Mouse (Mus musculus): Measurements from ENCODE around the gene Smyd3. TPM values are rescaled to one million over a fixed set of nuclear protein-coding genes. Genes with fewer than 3 reads are reported as not detected.

The Smyd3 gene
- polyA plus RNA-seq, 1 experiment from 2014 or later: 22.3 TPM

- DNase-seq (ENCODE audit: low spot score) (no peak), ATAC-seq (replicated peaks; ENCODE audit: low FRiP score, low TSS enrichment, low read depth) (no peak)
- Histone ChIP-seq H3K27ac (ENCODE audit: low read depth) (peak overlapping the region; percentile 6; the same call in 1 of the 2 replicates), H3K9me3 (ENCODE audit: control insufficient read depth, low read length) (peaks cover 3% of the 10 kb centered on the region; the same call in 1 of the 2 replicates), H3K4me2 (ENCODE audit: low read length) (no peak overlapping the region), H3K36me3 (ENCODE audit: control insufficient read depth, insufficient read depth, low read length) (no peaks in the 10 kb centered on the region), H3K4me1 (replicated peaks; ENCODE audit: control insufficient read depth, insufficient read depth, low read length) (peaks cover 9% of the 10 kb centered on the region), H3K9ac (ENCODE audit: low read length) (no peak overlapping the region), H3K27me3 (replicated peaks; ENCODE audit: control insufficient read depth, insufficient read depth, low read length) (no peaks in the 10 kb centered on the region), H3K4me3 (ENCODE audit: low read depth, low read length) (no peak overlapping the region)
- WGBS: 70% methylated on average over 10 of the region's 10 CpGs
Observed at GRCm38 (mm10) chr1:179458987-179459368, 58.9 kb downstream of the Smyd3 start.

- Histone ChIP-seq H3K4me2 (ENCODE audit: low read length) (no peak overlapping the region), H3K27me3 (replicated peaks; ENCODE audit: control insufficient read depth, insufficient read depth, low read length) (no peaks in the 10 kb centered on the region), H3K9ac (ENCODE audit: low read length) (no peak overlapping the region), H3K4me3 (ENCODE audit: low read depth, low read length) (no peak overlapping the region), H3K27ac (ENCODE audit: low read depth) (peak overlapping the region; percentile 6; the same call in 1 of the 2 replicates), H3K9me3 (ENCODE audit: control insufficient read depth, low read length) (peaks cover 2% of the 10 kb centered on the region; the same call in 1 of the 2 replicates), H3K36me3 (ENCODE audit: control insufficient read depth, insufficient read depth, low read length) (no peaks in the 10 kb centered on the region), H3K4me1 (replicated peaks; ENCODE audit: control insufficient read depth, insufficient read depth, low read length) (peaks cover 9% of the 10 kb centered on the region)
- DNase-seq (ENCODE audit: low spot score) (no peak), ATAC-seq (replicated peaks; ENCODE audit: low FRiP score, low TSS enrichment, low read depth) (no peak)
- 27% methylated on average over 9 of the region's 9 CpGs for WGBS
Observed at GRCm38 (mm10) chr1:179458236-179458986, 59.4 kb downstream of the Smyd3 start.

GRCm38 (mm10) chr1:179454600-179454999 is 63.2 kb downstream of the Smyd3 start:
- 59% methylated on average over 6 of the region's 6 CpGs for WGBS

GRCm38 (mm10) chr1:179451211-179451610 is 66.6 kb downstream of the Smyd3 start:
- no peak for ATAC-seq (replicated peaks; ENCODE audit: low FRiP score, low TSS enrichment, low read depth)
- WGBS: 90% methylated on average over 2 of the region's 2 CpGs

More at GRCm38 (mm10) chr1:179454600-179454999, 63.2 kb downstream of the Smyd3 start:
- H3K4me3 ChIP-seq (ENCODE audit: low read depth, low read length): no peak overlapping the region
- no peaks in the 10 kb centered on the region for H3K27me3 ChIP-seq (replicated peaks; ENCODE audit: control insufficient read depth, insufficient read depth, low read length)
- H3K4me2 ChIP-seq (ENCODE audit: low read length): no peak overlapping the region
- no peak overlapping the region for H3K27ac ChIP-seq (ENCODE audit: low read depth)
- H3K36me3 ChIP-seq (ENCODE audit: control insufficient read depth, insufficient read depth, low read length): no peaks in the 10 kb centered on the region
- no peak overlapping the region for H3K9ac ChIP-seq (ENCODE audit: low read length)
- H3K9me3 ChIP-seq (ENCODE audit: control insufficient read depth, low read length): no peaks in the 10 kb centered on the region
- no peak for ATAC-seq (replicated peaks; ENCODE audit: low FRiP score, low TSS enrichment, low read depth)
- peaks cover 9% of the 10 kb centered on the region for H3K4me1 ChIP-seq (replicated peaks; ENCODE audit: control insufficient read depth, insufficient read depth, low read length)
- DNase-seq (ENCODE audit: low spot score): no peak

GRCm38 (mm10) chr1:179446845-179447212 is 71.0 kb downstream of the Smyd3 start:
- ATAC-seq (replicated peaks; ENCODE audit: low FRiP score, low TSS enrichment, low read depth): no peak
- 29% methylated on average over 2 of the region's 2 CpGs for WGBS
- no peak overlapping the region for H3K9ac ChIP-seq (ENCODE audit: low read length)
- no peaks in the 10 kb centered on the region for H3K36me3 ChIP-seq (ENCODE audit: control insufficient read depth, insufficient read depth, low read length)
- H3K4me1 ChIP-seq (replicated peaks; ENCODE audit: control insufficient read depth, insufficient read depth, low read length): 0 out of 2 replicates have a peak, but pooled peaks cover 5% of the 10 kb centered on the region
- H3K4me2 ChIP-seq (ENCODE audit: low read length): no peak overlapping the region
- no peak overlapping the region for H3K4me3 ChIP-seq (ENCODE audit: low read depth, low read length)
- H3K27ac ChIP-seq (ENCODE audit: low read depth): no peak overlapping the region
- no peaks in the 10 kb centered on the region for H3K27me3 ChIP-seq (replicated peaks; ENCODE audit: control insufficient read depth, insufficient read depth, low read length)
- H3K9me3 ChIP-seq (ENCODE audit: control insufficient read depth, low read length): no peaks in the 10 kb centered on the region
- DNase-seq (ENCODE audit: low spot score): peak; percentile 40

More at GRCm38 (mm10) chr1:179451211-179451610, 66.6 kb downstream of the Smyd3 start:
- Histone ChIP-seq H3K9me3 (ENCODE audit: control insufficient read depth, low read length) (no peaks in the 10 kb centered on the region), H3K27me3 (replicated peaks; ENCODE audit: control insufficient read depth, insufficient read depth, low read length) (no peaks in the 10 kb centered on the region), H3K36me3 (ENCODE audit: control insufficient read depth, insufficient read depth, low read length) (no peaks in the 10 kb centered on the region), H3K4me3 (ENCODE audit: low read depth, low read length) (no peak overlapping the region), H3K4me2 (ENCODE audit: low read length) (no peak overlapping the region), H3K4me1 (replicated peaks; ENCODE audit: control insufficient read depth, insufficient read depth, low read length) (no peaks in the 10 kb centered on the region), H3K27ac (ENCODE audit: low read depth) (no peak overlapping the region), H3K9ac (ENCODE audit: low read length) (no peak overlapping the region)
- DNase-seq (ENCODE audit: low spot score): no peak

GRCm38 (mm10) chr1:179446127-179446844 is 71.6 kb downstream of the Smyd3 start:
- no peak for ATAC-seq (replicated peaks; ENCODE audit: low FRiP score, low TSS enrichment, low read depth)
- Histone ChIP-seq H3K4me1 (replicated peaks; ENCODE audit: control insufficient read depth, insufficient read depth, low read length) (0 out of 2 replicates have a peak, but pooled peaks cover 5% of the 10 kb centered on the region), H3K4me3 (ENCODE audit: low read depth, low read length) (no peak overlapping the region), H3K4me2 (ENCODE audit: low read length) (no peak overlapping the region), H3K27ac (ENCODE audit: low read depth) (no peak overlapping the region), H3K27me3 (replicated peaks; ENCODE audit: control insufficient read depth, insufficient read depth, low read length) (no peaks in the 10 kb centered on the region), H3K9me3 (ENCODE audit: control insufficient read depth, low read length) (no peaks in the 10 kb centered on the region), H3K9ac (ENCODE audit: low read length) (no peak overlapping the region), H3K36me3 (ENCODE audit: control insufficient read depth, insufficient read depth, low read length) (no peaks in the 10 kb centered on the region)
- DNase-seq (ENCODE audit: low spot score): peak; percentile 53
- WGBS: 30% methylated on average over 17 of the region's 17 CpGs

GRCm38 (mm10) chr1:179443835-179444234 is 74.0 kb downstream of the Smyd3 start:
- Histone ChIP-seq H3K27me3 (replicated peaks; ENCODE audit: control insufficient read depth, insufficient read depth, low read length) (no peaks in the 10 kb centered on the region), H3K4me3 (ENCODE audit: low read depth, low read length) (no peak overlapping the region), H3K4me2 (ENCODE audit: low read length) (no peak overlapping the region), H3K9me3 (ENCODE audit: control insufficient read depth, low read length) (no peaks in the 10 kb centered on the region), H3K36me3 (ENCODE audit: control insufficient read depth, insufficient read depth, low read length) (no peaks in the 10 kb centered on the region), H3K9ac (ENCODE audit: low read length) (no peak overlapping the region), H3K4me1 (replicated peaks; ENCODE audit: control insufficient read depth, insufficient read depth, low read length) (0 out of 2 replicates have a peak, but pooled peaks cover 5% of the 10 kb centered on the region), H3K27ac (ENCODE audit: low read depth) (no peak overlapping the region)
- ATAC-seq (replicated peaks; ENCODE audit: low FRiP score, low TSS enrichment, low read depth) (no peak), DNase-seq (ENCODE audit: low spot score) (peak; percentile 33)
- WGBS: 72% methylated on average over 13 of the region's 13 CpGs

- Histone ChIP-seq H3K9me3 (ENCODE audit: control insufficient read depth, low read length) (no peaks in the 10 kb centered on the region), H3K4me1 (replicated peaks; ENCODE audit: control insufficient read depth, insufficient read depth, low read length) (0 out of 2 replicates have a peak, but pooled peaks cover 5% of the 10 kb centered on the region), H3K9ac (ENCODE audit: low read length) (no peak overlapping the region), H3K27me3 (replicated peaks; ENCODE audit: control insufficient read depth, insufficient read depth, low read length) (no peaks in the 10 kb centered on the region), H3K36me3 (ENCODE audit: control insufficient read depth, insufficient read depth, low read length) (no peaks in the 10 kb centered on the region), H3K4me3 (ENCODE audit: low read depth, low read length) (no peak overlapping the region), H3K4me2 (ENCODE audit: low read length) (no peak overlapping the region), H3K27ac (ENCODE audit: low read depth) (no peak overlapping the region)
- DNase-seq (ENCODE audit: low spot score) (peak; percentile 45), ATAC-seq (replicated peaks; ENCODE audit: low FRiP score, low TSS enrichment, low read depth) (no peak)
- WGBS: 61% methylated on average over 8 of the region's 8 CpGs
Observed at GRCm38 (mm10) chr1:179443423-179443822, 74.4 kb downstream of the Smyd3 start.
